Mouse (Mus musculus) liver, embryonic 12.5 days (tissue): ENCODE data around the gene Ston2. TPM values are rescaled to one million over a fixed set of nuclear protein-coding genes. Genes with fewer than 3 reads are reported as not detected.
A peak's percentile ranks its signal among the peaks of the same experiment; 100 is the strongest.

Experiments
- ATAC-seq: fragments of 200-750 bp; cut with Nextera tagmentation; 2 replicates; pipeline ENCODE4 v1.8.0; 2017; ENCODE audit warnings: moderate number of reproducible peaks, mild to moderate bottlenecking, moderate library complexity
- H3K27ac ChIP-seq: fragments of 300-500 bp; sonication (generic); 2 replicates; pipeline ENCODE4 v1.5.1; 2016; ENCODE audit warnings: mild to moderate bottlenecking
- H3K27me3 ChIP-seq: fragments of 300-500 bp; sonication (generic); replicated peaks from 2 replicates; pipeline ENCODE4 v1.6.1; 2016; ENCODE audit warnings: mild to moderate bottlenecking, moderate library complexity
- H3K36me3 ChIP-seq: fragments of 300-500 bp; sonication (generic); 2 replicates; pipeline ENCODE4 v1.6.1; 2016; ENCODE audit warnings: mild to moderate bottlenecking, moderate library complexity
- H3K4me1 ChIP-seq: fragments of 300-500 bp; sonication (generic); 2 replicates; pipeline ENCODE4 v1.6.1; 2016
- H3K4me2 ChIP-seq: fragments of 300-500 bp; sonication (generic); 2 replicates; pipeline ENCODE4 v1.6.1; 2016; ENCODE audit warnings: mild to moderate bottlenecking, moderate library complexity
- H3K4me3 ChIP-seq: fragments of 300-500 bp; sonication (generic); 2 replicates; pipeline ENCODE4 v1.5.1; 2016; ENCODE audit warnings: mild to moderate bottlenecking, moderate library complexity
- H3K9ac ChIP-seq: fragments of 300-500 bp; sonication (generic); 2 replicates; pipeline ENCODE4 v1.6.1; 2016; ENCODE audit warnings: mild to moderate bottlenecking, moderate library complexity
- H3K9me3 ChIP-seq: fragments of 300-500 bp; sonication (generic); replicated peaks from 2 replicates; pipeline ENCODE4 v1.6.1; 2016; ENCODE audit warnings: mild to moderate bottlenecking, moderate library complexity
- WGBS: fragments of 180-500 bp; shearing (Covaris S2); methylation state at CpG from one replicate; pipeline ENCODE4 v1.1.7; 2016; ENCODE audit not compliant: insufficient replicate concordance; 5-methylcytosine and 5-hydroxymethylcytosine counted together
- polyA plus RNA-seq: library from polyadenylated mRNA; unstranded; fragments of >200 nt; fragmentation: Nextera tagmentation; extraction: Ambion mirVana; gene quantifications from 2 replicates; pipeline ENCODE4 v1.2.1, GENCODE M21; 2016

Gene Ston2
- polyA plus RNA-seq: 35.7 and 37.9 TPM in 2 replicates

DNA sequence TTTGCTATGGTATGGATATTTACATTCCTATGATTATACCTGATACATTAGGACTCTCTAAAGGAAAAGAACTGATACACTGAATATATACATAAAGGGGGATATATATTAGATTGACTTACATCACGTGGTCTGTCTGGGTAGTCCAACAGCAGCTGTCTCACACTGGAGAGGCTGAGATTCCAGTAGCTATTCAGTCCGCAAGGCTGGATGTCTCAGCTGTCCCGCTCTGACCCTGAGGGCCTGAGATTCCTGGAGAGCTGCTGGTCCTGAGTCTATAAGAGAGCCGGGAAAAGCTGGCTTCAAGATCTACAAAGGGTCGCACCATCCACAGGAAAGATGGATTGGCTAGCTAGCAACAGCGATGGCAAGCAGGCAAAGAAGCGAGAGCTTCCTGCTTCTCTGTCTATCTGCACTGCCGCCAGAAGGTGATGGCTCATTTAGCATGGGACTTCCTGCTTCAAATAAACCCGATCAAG lies at the start of gene Ston2:
Gene Ston2 (minus strand): TSS at position 429 of the 479 bp plus-strand sequence.
- H3K4me2 ChIP-seq: no peak within 1 kb of the TSS
- peaks cover 7% of the 10 kb centered on the region; the same call in 1 of the 2 replicates for H3K27me3 ChIP-seq
- 73% methylated on average over 9 of the region's 9 CpGs for WGBS
- ATAC-seq: no peak
- no peak within 1 kb of the TSS for H3K4me3 ChIP-seq
- no peaks in the 10 kb centered on the region for H3K9me3 ChIP-seq
- no peaks in the 10 kb centered on the region for H3K36me3 ChIP-seq
- H3K9ac ChIP-seq: no peak within 1 kb of the TSS
- 0 out of 2 replicates have a peak, but pooled peaks cover 2% of the 10 kb centered on the region for H3K4me1 ChIP-seq
- H3K27ac ChIP-seq: no peak within 1 kb of the TSS

DNA sequence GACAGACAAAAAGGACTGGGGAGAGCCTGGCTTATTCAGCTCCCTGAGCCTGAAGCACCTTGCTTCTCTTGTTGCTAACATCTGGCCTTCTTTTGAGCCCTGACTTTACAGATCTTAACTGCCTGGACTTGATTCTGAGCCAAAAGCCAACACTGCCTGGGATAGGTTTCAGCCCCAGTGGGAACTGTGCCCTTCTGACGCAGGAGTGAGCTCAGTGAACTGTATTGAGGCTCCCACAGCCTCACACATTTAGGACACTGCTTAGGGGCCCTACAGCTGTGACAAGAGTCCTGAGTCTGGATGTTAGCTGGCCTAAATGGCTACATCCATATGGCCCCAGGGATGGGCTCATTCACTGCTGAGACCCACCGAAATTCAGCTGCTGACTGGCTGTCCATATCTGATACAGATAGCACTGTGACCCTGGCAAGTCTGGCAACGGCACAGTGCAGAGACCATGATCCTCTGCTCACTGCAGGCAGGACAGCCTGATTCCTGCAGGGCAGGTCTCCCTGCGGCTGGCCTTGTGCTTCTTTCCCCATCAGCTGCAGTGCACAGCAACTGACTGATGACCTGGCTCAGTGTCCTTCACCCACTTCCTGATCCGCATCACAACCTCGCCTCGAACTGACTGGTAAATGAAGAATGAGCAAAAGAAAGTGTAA lies 49.3 kb upstream of the Ston2 start:
- ATAC-seq: 0 out of 2 replicates have a peak, but pooled peaks have one; percentile 18
- H3K4me2 ChIP-seq: no peak overlapping the region
- H3K9me3 ChIP-seq: no peaks in the 10 kb centered on the region
- peaks cover 96% of the 10 kb centered on the region for H3K36me3 ChIP-seq
- no peak overlapping the region for H3K27ac ChIP-seq
- 82% methylated on average over 7 of the region's 7 CpGs for WGBS
- no peak overlapping the region for H3K4me3 ChIP-seq
- no peak overlapping the region for H3K9ac ChIP-seq
- no peaks in the 10 kb centered on the region for H3K27me3 ChIP-seq
- no peaks in the 10 kb centered on the region for H3K4me1 ChIP-seq

DNA sequence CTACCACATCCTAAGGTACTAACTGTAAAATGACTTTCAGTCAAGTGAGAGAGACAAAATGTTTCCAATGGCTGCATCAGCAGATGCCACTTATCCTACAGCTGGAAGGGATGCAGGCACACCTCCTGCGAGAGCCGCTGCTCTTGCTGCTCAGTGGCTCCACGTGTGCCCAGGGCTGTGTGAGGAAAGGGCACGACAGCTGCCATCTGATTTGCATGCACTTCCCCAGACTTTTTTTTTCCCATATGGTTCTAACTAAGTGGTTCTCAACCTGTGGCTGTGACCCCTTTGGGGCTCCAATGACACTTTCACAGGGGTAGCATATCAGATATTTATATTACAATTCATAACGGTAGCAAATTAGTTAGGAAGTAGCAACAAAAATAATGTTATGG lies 45.7 kb upstream of the Ston2 start:
- Histone ChIP-seq H3K4me1 (no peaks in the 10 kb centered on the region), H3K27ac (no peak overlapping the region), H3K36me3 (peaks cover 90% of the 10 kb centered on the region), H3K4me3 (no peak overlapping the region), H3K4me2 (no peak overlapping the region), H3K9me3 (no peaks in the 10 kb centered on the region), H3K9ac (no peak overlapping the region), H3K27me3 (no peaks in the 10 kb centered on the region)
- WGBS: 79% methylated on average over 5 of the region's 5 CpGs
- no peak for ATAC-seq

DNA sequence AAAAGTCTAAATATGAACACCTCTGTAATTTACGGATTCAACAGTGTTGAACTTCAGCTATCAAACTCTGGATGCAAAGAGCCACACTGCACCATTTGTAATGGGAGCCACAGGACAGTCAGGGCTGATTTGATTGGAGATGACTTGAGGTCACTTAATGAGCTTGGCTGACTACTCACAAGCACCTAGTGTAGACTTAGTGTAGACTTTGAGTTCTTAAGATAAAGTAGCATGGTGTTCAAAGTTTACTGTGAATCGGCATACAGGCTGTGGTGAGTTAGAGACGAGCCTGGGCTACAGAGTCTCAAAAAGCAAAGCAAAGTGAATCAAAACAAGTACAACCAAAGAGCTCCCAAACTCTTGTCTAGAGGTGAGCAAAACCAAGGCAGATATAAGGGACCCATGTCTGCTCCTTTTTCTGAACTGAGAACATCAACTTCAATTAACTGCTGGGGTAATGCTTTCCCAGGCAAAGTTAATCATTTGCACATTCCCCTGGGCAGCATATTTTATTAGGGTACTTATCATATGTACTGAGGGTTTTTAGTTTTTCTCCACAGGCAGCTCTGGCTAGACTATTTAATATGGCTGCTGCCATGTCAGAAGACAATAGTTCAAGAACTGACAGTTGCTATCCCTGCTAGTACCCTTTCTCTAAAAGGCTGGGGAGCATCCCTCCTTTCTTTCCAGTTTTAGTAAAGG lies 45.2 kb upstream of the Ston2 start:
- ATAC-seq: no peak
- Histone ChIP-seq H3K36me3 (peaks cover 89% of the 10 kb centered on the region), H3K27me3 (no peaks in the 10 kb centered on the region), H3K9me3 (no peaks in the 10 kb centered on the region), H3K9ac (no peak overlapping the region), H3K4me1 (no peaks in the 10 kb centered on the region), H3K4me3 (no peak overlapping the region), H3K27ac (no peak overlapping the region), H3K4me2 (no peak overlapping the region)
- 87% methylated on average over 3 of the region's 3 CpGs for WGBS

DNA sequence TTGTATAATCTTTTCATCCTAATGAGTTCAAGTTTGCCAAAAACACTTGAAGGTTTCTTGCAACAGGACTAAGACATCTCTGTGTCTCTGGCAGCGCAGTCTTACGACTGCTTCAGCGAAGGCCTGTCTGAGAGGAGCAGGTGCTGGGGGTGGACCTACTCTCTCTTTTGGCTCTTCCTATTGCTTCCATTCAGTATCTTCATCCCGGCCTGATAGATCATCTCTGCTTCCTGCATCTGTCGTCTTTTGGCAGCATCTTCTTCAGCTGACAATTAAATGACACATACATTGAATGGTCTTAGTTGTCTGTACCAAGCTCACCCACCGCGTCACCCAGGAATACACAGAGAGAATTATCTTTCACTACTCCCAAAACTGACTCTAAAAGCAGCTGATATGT lies 43.2 kb upstream of the Ston2 start:
- Histone ChIP-seq H3K4me3 (no peak overlapping the region), H3K9ac (no peak overlapping the region), H3K4me2 (no peak overlapping the region), H3K36me3 (peaks cover 82% of the 10 kb centered on the region), H3K27ac (no peak overlapping the region), H3K9me3 (no peaks in the 10 kb centered on the region), H3K4me1 (no peaks in the 10 kb centered on the region), H3K27me3 (no peaks in the 10 kb centered on the region)
- ATAC-seq: no peak
- 85% methylated on average over 7 of the region's 7 CpGs for WGBS

DNA sequence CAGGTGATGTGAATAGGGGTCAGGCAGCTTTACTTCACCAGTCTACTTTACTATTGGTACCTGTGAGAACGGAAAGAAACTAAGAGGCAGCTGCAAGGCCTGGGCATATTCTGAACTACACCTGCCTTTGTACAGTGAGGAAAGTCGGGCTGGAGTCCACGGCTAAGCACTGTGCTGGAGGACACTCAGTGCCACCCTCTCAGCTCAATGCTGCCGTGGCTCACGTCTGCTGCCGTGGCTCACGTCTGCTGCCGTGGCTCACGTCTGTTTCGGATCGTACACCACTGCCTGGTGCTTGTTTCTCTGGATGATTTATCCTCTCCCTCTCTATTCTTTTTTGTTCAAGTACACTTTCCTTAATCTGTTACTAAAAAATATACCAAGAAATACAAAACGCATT lies 32.3 kb upstream of the Ston2 start:
- Histone ChIP-seq H3K4me3 (no peak overlapping the region), H3K27ac (no peak overlapping the region), H3K4me2 (no peak overlapping the region), H3K9me3 (no peaks in the 10 kb centered on the region), H3K9ac (no peak overlapping the region), H3K4me1 (no peaks in the 10 kb centered on the region), H3K36me3 (peaks cover 90% of the 10 kb centered on the region), H3K27me3 (no peaks in the 10 kb centered on the region)
- WGBS: 89% methylated on average over 12 of the region's 12 CpGs
- ATAC-seq: no peak

DNA sequence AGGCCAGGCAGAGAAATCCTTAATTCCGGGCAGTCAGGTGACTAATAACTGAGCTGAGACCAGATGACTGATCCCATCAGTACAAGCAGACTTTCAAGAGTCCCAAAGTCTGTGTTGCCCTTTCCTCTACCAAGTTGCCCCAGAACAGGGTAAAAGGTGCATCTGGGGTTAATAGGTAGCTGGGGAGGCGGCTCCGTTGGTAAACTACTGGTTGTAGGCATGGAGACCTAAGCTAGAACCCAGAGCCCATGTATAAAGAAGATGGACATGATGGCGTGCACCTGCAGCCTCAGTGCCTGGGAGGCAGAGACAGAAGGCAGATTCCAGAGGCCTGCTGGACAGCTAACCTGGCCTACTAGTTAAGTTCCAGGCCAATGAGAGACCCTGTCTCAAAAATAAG lies 30.5 kb upstream of the Ston2 start:
- Histone ChIP-seq H3K9ac (no peak overlapping the region), H3K4me2 (no peak overlapping the region), H3K36me3 (peaks cover 91% of the 10 kb centered on the region), H3K27ac (no peak overlapping the region), H3K27me3 (no peaks in the 10 kb centered on the region), H3K4me1 (no peaks in the 10 kb centered on the region), H3K4me3 (no peak overlapping the region), H3K9me3 (no peaks in the 10 kb centered on the region)
- 88% methylated on average over 4 of the region's 4 CpGs for WGBS
- ATAC-seq: no peak

DNA sequence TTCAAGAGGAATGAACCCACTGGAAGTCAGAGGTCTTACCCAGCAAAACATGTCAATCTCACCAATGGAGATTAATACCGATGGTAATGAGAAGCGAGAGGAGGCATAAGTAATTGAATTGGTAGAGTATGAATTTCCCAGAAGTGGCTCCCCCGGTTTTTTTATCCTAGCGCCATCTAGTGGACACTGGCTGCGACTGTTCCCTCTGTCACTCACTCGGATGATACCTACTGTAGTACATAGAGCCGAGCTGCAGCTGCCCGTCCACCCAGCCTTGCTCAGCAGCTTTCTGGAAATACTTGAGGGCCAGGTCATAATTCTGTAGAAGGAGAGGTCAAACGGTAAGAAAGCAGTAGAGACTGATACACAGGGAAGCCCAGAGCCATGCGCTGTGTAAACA lies 27.8 kb upstream of the Ston2 start:
- peaks cover 91% of the 10 kb centered on the region for H3K36me3 ChIP-seq
- no peak overlapping the region for H3K4me3 ChIP-seq
- no peak overlapping the region for H3K4me2 ChIP-seq
- no peak overlapping the region for H3K9ac ChIP-seq
- H3K27ac ChIP-seq: no peak overlapping the region
- H3K4me1 ChIP-seq: no peaks in the 10 kb centered on the region
- 28% methylated on average over 10 of the region's 10 CpGs for WGBS
- H3K9me3 ChIP-seq: no peaks in the 10 kb centered on the region
- peak; percentile 63 for ATAC-seq
- no peaks in the 10 kb centered on the region for H3K27me3 ChIP-seq

DNA sequence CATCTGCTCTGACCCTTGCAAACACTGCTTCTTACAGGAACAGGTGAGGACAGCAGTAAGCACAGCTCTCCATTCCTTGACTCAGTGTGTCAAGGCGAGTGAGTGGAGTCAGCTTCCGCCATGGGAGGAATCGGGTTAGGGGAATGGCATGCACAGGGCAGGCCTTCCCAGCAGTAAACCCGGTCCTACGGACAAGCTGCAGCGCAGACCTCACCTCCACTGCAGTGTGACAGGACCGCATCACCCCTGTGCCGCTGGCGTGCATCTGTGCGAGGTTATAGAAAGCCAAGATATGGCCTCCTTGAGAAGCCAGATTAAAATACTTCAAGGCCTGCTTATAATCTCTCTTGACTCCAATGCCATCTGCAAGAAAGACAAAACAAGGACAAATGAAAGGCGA lies 27.4 kb upstream of the Ston2 start:
- 90% methylated on average over 11 of the region's 11 CpGs for WGBS
- no peak overlapping the region for H3K27ac ChIP-seq
- no peak overlapping the region for H3K4me3 ChIP-seq
- H3K9me3 ChIP-seq: no peaks in the 10 kb centered on the region
- H3K9ac ChIP-seq: no peak overlapping the region
- H3K4me1 ChIP-seq: no peaks in the 10 kb centered on the region
- H3K4me2 ChIP-seq: no peak overlapping the region
- peaks cover 92% of the 10 kb centered on the region for H3K36me3 ChIP-seq
- no peaks in the 10 kb centered on the region for H3K27me3 ChIP-seq
- no peak for ATAC-seq

DNA sequence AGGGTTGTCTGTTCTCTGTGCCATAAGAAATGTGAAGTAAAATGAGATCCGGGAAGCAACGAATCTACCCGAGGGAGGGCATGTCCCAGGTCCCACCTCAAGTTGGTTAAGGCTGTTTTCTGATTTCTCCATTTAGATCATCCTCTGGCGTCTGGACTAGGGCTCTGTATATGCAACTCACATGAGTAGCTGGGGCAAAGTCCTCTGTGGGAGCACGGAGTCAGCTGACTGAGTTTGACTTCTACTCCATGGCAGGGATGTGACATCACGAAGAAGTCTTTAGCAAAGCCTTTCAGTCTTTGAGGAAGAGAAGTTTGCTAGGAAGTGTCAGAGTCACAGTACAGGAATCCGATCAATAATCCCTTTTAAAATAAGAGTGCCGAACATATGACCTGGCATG lies 20.7 kb upstream of the Ston2 start:
- Histone ChIP-seq H3K9ac (no peak overlapping the region), H3K36me3 (peaks cover 65% of the 10 kb centered on the region), H3K4me2 (no peak overlapping the region), H3K27me3 (no peaks in the 10 kb centered on the region), H3K4me3 (no peak overlapping the region), H3K27ac (no peak overlapping the region), H3K4me1 (no peaks in the 10 kb centered on the region), H3K9me3 (no peaks in the 10 kb centered on the region)
- WGBS: 90% methylated on average over 8 of the region's 8 CpGs
- no peak for ATAC-seq

DNA sequence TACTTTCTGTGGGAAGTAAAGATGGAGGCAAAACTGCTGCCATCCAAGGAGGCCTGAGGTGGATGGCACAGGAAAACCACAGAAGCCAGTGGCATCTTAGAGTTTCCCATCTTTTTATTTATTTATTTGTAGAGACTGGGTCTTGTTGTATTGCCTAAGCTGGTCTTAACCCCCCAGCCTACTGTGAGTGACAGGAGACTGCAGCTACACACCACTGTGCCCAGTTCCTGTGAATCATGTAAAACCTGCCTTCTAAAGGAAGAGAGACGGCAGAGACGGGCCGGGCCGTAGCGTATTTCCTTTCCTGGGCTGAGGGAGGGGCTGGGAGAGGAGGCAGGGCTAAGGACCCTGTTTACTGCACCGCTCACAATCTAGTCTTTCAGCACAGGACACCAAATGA lies 19.6 kb upstream of the Ston2 start:
- no peak for ATAC-seq
- H3K36me3 ChIP-seq: peaks cover 53% of the 10 kb centered on the region
- no peaks in the 10 kb centered on the region for H3K27me3 ChIP-seq
- 55% methylated on average over 6 of the region's 6 CpGs for WGBS
- H3K9me3 ChIP-seq: no peaks in the 10 kb centered on the region
- no peak overlapping the region for H3K9ac ChIP-seq
- H3K27ac ChIP-seq: no peak overlapping the region
- no peaks in the 10 kb centered on the region for H3K4me1 ChIP-seq
- H3K4me3 ChIP-seq: no peak overlapping the region
- H3K4me2 ChIP-seq: no peak overlapping the region

DNA sequence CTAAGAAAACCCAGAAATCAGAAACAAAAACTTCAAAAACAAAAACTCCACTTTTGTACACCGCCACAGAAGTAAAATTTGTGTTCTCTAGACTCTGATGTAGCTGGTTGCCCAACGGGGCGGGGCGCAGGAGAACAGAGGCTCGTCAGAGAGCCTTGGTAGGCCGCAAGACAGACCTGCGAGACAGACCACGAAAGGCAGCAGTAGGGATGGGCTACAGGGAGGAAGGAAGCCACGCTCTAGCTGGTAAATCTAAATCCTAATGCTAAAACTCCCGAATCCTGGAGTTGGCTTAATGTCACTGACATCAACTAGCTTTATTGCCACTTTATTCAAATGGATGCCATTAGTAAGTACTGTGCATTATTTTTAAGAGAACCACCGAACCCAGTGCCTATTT lies 18.9 kb upstream of the Ston2 start:
- Histone ChIP-seq H3K27me3 (no peaks in the 10 kb centered on the region), H3K4me2 (no peak overlapping the region), H3K27ac (no peak overlapping the region), H3K9me3 (no peaks in the 10 kb centered on the region), H3K4me1 (no peaks in the 10 kb centered on the region), H3K36me3 (peaks cover 46% of the 10 kb centered on the region), H3K9ac (no peak overlapping the region), H3K4me3 (no peak overlapping the region)
- ATAC-seq: no peak
- WGBS: 66% methylated on average over 11 of the region's 11 CpGs
